Mouse (Mus musculus): ENCODE results near the gene Gm20388. TPM values are rescaled to one million over a fixed set of nuclear protein-coding genes. Genes with fewer than 3 reads are reported as not detected.
A peak's percentile ranks its signal among the peaks of the same experiment; 100 is the strongest.
"Not testable (repeated sequence)": the region's sequence is repeated elsewhere in the genome, so short reads cannot be mapped to it uniquely, and the experiment has no call there.

Gene Gm20388
- total RNA-seq, 2 experiments from 2014 or later = 10.7 TPM; not detected in 1

- no peak for DNase-seq (ENCODE audit: low spot score in 2 of 2)
Measured at GRCm38 (mm10) chr8:121136856-121137255, 1226.2 kb downstream of the Gm20388 start.

- DNase-seq (ENCODE audit: low spot score in 2 of 2) = not testable (repeated sequence)
Measured at GRCm38 (mm10) chr8:121145457-121146134, 1235.0 kb downstream of the Gm20388 start.

- DNase-seq (ENCODE audit: low spot score in 2 of 2) = no peak
Measured at GRCm38 (mm10) chr8:121148573-121149083, 1238.0 kb downstream of the Gm20388 start.

- DNase-seq (ENCODE audit: low spot score in 2 of 2) = no peak
Measured at GRCm38 (mm10) chr8:121152394-121152793, 1241.8 kb downstream of the Gm20388 start.

GRCm38 (mm10) chr8:121156990-121157491, 1246.4 kb downstream of the Gm20388 start:
- no peak for DNase-seq (ENCODE audit: low spot score in 2 of 2)

GRCm38 (mm10) chr8:121158812-121159211, 1248.2 kb downstream of the Gm20388 start:
- DNase-seq (ENCODE audit: low spot score in 2 of 2) = no peak

GRCm38 (mm10) chr8:121161437-121161836, 1250.8 kb downstream of the Gm20388 start:
- DNase-seq (ENCODE audit: low spot score in 2 of 2) = no peak

GRCm38 (mm10) chr8:121162413-121162812, 1251.8 kb downstream of the Gm20388 start:
- no peak for DNase-seq (ENCODE audit: low spot score in 2 of 2)

GRCm38 (mm10) chr8:121162906-121163695, 1252.5 kb downstream of the Gm20388 start:
- DNase-seq (ENCODE audit: low spot score in 2 of 2) = no peak

GRCm38 (mm10) chr8:121164017-121164469, 1253.4 kb downstream of the Gm20388 start:
- no peak for DNase-seq (ENCODE audit: low spot score in 2 of 2)

GRCm38 (mm10) chr8:121168033-121168432, 1257.4 kb downstream of the Gm20388 start:
- no peak for DNase-seq (ENCODE audit: low spot score in 2 of 2)

GRCm38 (mm10) chr8:121170116-121170515, 1259.5 kb downstream of the Gm20388 start:
- DNase-seq (ENCODE audit: low spot score in 2 of 2) = no peak

- DNase-seq (ENCODE audit: low spot score in 2 of 2) = peak in 1 of 2 experiments; percentile 30
Measured at GRCm38 (mm10) chr8:121170626-121171552, 1260.2 kb downstream of the Gm20388 start.

- no peak for DNase-seq (ENCODE audit: low spot score in 2 of 2)
Measured at GRCm38 (mm10) chr8:121172567-121172966, 1261.9 kb downstream of the Gm20388 start.

- no peak for DNase-seq (ENCODE audit: low spot score in 2 of 2)
Measured at GRCm38 (mm10) chr8:121174178-121174577, 1263.5 kb downstream of the Gm20388 start.

GRCm38 (mm10) chr8:121174721-121175539, 1264.3 kb downstream of the Gm20388 start:
- no peak for DNase-seq (ENCODE audit: low spot score in 2 of 2)

GRCm38 (mm10) chr8:121175540-121176090, 1265.0 kb downstream of the Gm20388 start:
- no peak for DNase-seq (ENCODE audit: low spot score in 2 of 2)

- no peak for DNase-seq (ENCODE audit: low spot score in 2 of 2)
Measured at GRCm38 (mm10) chr8:121176291-121176690, 1265.7 kb downstream of the Gm20388 start.

GRCm38 (mm10) chr8:121180474-121181284, 1270.0 kb downstream of the Gm20388 start:
- DNase-seq (ENCODE audit: low spot score in 2 of 2) = no peak

Data from layer of hippocampus, adult 18-20 months (tissue).